Mouse (Mus musculus) intestine, postnatal 0 days (tissue): Measurements from ENCODE around the gene Bbx. TPM values are rescaled to one million over a fixed set of nuclear protein-coding genes. Genes with fewer than 3 reads are reported as not detected.

ENCODE experiments used
- ATAC-seq: fragments of 200-750 bp; cut with Nextera tagmentation; 2 replicates; pipeline ENCODE4 v1.8.0; 2017; ENCODE audit warnings: mild to moderate bottlenecking, moderate TSS enrichment, moderate library complexity
- H3K27ac ChIP-seq: fragments of 300-500 bp; sonication (generic); 2 replicates; pipeline ENCODE4 v1.5.1; 2014; ENCODE audit warnings: mild to moderate bottlenecking, low read depth, low read length, moderate library complexity
- H3K27me3 ChIP-seq: fragments of 300-500 bp; sonication (generic); replicated peaks from 2 replicates; pipeline ENCODE4 v1.6.1; 2014; ENCODE audit warnings: low read length, mixed read lengths; ENCODE audit not compliant: control insufficient read depth, insufficient read depth
- H3K36me3 ChIP-seq: fragments of 300-500 bp; sonication (generic); 2 replicates; pipeline ENCODE4 v1.6.1; 2014; ENCODE audit warnings: mild to moderate bottlenecking, moderate library complexity; ENCODE audit not compliant: control insufficient read depth, insufficient read depth
- H3K4me1 ChIP-seq: fragments of 300-500 bp; sonication (generic); replicated peaks from 2 replicates; pipeline ENCODE4 v1.6.1; 2014; ENCODE audit warnings: antibody characterized with exemption, low read length, mixed read lengths; ENCODE audit not compliant: control insufficient read depth, insufficient read depth
- H3K4me2 ChIP-seq: fragments of 300-500 bp; sonication (generic); replicated peaks from 2 replicates; pipeline ENCODE4 v1.6.1; 2014; ENCODE audit warnings: low read depth, mild to moderate bottlenecking, moderate library complexity
- H3K4me3 ChIP-seq: fragments of 300-500 bp; sonication (generic); 2 replicates; pipeline ENCODE4 v1.5.1; 2014; ENCODE audit warnings: low read depth, low read length
- H3K9ac ChIP-seq: fragments of 300-500 bp; sonication (generic); 2 replicates; pipeline ENCODE4 v1.6.1; 2014; ENCODE audit warnings: mild to moderate bottlenecking, low read depth, low read length
- H3K9me3 ChIP-seq: fragments of 300-500 bp; sonication (generic); 2 replicates; pipeline ENCODE4 v1.6.1; 2016; ENCODE audit warnings: mixed run types; ENCODE audit not compliant: control insufficient read depth
- CTCF ChIP-seq: sonication (generic); IDR thresholded peaks from 2 replicates; pipeline ENCODE4 v1.5.1; 2016; ENCODE audit warnings: low read depth, mild to moderate bottlenecking, control low read depth, antibody characterized with exemption, moderate library complexity
- WGBS: fragments of 180-500 bp; shearing (Covaris S2); extraction: QIAGEN DNeasy Blood & Tissue Kit; methylation state at CpG from one replicate; pipeline ENCODE4 v1.1.7; 2014; 5-methylcytosine and 5-hydroxymethylcytosine counted together
- polyA plus RNA-seq: library from polyadenylated mRNA; unstranded; fragments of >200 nt; fragmentation: Nextera tagmentation; extraction: Ambion mirVana; gene quantifications from 2 replicates; pipeline ENCODE4 v1.2.1, GENCODE M21; 2015

Bbx gene
- 14.6 and 17.8 TPM in 2 replicates for polyA plus RNA-seq

DNA sequence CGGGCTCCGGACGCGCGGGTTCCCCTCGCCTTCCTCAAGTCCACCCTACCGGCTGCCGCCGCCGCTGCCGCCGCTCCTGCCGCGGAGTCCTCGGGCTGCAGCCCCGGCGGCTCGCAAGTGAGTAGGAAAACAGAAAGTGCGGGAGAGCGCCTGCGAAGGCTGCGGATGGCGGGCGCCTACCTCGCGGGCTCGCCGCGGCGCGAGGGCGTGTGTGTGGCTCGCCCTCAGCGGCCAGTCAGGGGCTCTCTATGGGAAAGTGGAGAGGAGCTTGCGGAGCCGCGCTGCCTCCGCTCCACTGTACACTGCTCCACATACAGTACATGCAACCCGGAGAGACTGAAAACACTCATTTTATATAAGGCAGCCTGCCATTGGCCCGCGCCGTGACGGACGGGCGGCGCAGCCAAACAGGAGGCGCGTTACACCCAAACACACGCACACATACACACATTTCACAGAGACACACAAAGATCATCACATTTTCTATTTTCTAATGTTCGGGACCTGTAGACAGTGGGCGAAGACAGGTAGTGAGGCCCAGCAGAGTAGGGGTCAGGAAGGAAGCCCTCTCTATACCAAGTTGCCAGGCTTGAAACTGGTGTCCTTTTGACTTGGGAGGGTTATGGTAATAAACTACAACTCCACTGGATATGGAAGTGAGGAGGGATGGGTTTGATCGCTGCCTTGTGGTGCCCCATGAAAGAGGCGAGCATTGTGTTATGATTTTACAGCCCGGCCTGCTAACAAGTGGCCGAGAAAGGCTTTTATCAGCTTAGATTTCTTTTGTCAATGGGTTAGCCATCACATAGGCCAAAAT is at the start of gene Bbx:
Gene Bbx (minus strand): TSS at position 329 of the 817 bp plus-strand sequence.
- ATAC-seq: peak; percentile 95
- no peaks in the 10 kb centered on the region for H3K36me3 ChIP-seq
- H3K27ac ChIP-seq: peak within 1 kb of the TSS; percentile 98
- H3K9me3 ChIP-seq: no peaks in the 10 kb centered on the region
- peak within 1 kb of the TSS; percentile 83 for H3K9ac ChIP-seq
- no peak for TF ChIP-seq CTCF
- H3K4me1 ChIP-seq: no peaks in the 10 kb centered on the region
- peak within 1 kb of the TSS; percentile 100 for H3K4me2 ChIP-seq
- H3K4me3 ChIP-seq: peak within 1 kb of the TSS; percentile 91
- H3K27me3 ChIP-seq: no peaks in the 10 kb centered on the region
- under 1% methylated on average over 51 of the region's 55 CpGs for WGBS

DNA sequence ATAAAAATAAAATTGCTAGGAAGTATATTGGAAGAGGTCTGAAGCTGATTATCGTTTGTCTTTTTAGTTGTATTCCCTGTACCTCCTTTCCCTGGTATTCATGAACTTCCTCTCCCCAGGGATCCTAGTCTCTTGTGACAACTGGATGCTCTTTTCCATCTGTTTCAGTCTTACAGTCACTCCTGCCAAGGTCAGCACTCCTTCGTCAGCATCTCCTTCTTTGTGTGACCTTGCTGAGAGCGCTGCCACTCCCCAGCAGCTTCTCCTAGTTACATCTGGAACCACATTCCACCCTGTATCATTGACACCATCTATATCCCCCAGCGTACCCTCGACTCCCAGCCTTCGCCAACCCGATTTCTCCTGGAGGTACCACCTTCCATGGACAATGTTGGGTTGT is 49.7 kb upstream of the Bbx start:
- TF ChIP-seq CTCF: no peak
- Histone ChIP-seq H3K9ac (no peak overlapping the region), H3K9me3 (no peaks in the 10 kb centered on the region), H3K27ac (no peak overlapping the region), H3K4me3 (no peak overlapping the region), H3K4me1 (no peaks in the 10 kb centered on the region), H3K36me3 (no peaks in the 10 kb centered on the region), H3K4me2 (no peak overlapping the region), H3K27me3 (no peaks in the 10 kb centered on the region)
- WGBS: 66% methylated on average over 7 of the region's 7 CpGs
- ATAC-seq: no peak

DNA sequence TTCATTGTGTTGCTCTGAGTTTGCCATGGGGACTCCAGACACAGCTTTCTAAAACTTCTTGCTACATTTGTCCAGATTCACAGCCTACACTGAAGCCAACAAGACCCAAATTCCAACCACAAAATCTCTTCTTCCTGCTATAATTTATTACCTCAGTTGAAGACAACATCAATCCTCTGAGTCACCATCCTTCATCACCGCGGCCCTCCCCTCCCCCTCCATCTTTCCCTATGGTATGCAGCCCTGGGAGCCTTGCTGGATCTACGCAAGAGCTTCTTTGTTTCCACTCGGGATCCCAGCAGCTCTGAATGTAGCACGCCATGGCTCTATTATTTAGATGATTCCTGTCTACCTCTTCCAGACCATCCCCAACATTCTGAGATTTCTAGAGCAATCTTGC is 49.2 kb upstream of the Bbx start:
- H3K9me3 ChIP-seq: no peaks in the 10 kb centered on the region
- H3K4me1 ChIP-seq: no peaks in the 10 kb centered on the region
- no peak overlapping the region for H3K4me2 ChIP-seq
- no peak for TF ChIP-seq CTCF
- H3K4me3 ChIP-seq: no peak overlapping the region
- ATAC-seq: no peak
- WGBS: 67% methylated on average over 5 of the region's 5 CpGs
- no peak overlapping the region for H3K9ac ChIP-seq
- H3K27me3 ChIP-seq: no peaks in the 10 kb centered on the region
- no peaks in the 10 kb centered on the region for H3K36me3 ChIP-seq
- no peak overlapping the region for H3K27ac ChIP-seq

DNA sequence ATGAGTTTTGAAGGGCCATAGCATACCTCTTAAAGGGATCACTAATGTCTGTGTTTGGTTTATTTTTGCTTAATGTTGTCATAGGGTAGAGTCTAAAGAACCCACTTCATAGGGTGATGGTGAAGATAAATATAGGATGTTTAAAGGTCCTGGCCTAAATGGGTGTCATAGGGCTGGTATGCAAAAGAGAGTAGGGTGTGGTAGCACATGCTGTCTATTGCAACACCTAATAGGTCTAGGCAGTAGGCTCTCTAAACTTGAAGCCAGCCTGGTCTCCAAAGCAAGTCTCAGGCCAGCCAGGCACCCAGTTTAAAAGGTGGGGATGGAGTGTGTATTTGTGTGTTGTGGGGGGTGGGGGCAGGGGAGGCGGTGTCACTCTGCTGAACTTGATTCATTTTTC is 46.5 kb upstream of the Bbx start:
- ATAC-seq: no peak
- Histone ChIP-seq H3K36me3 (no peaks in the 10 kb centered on the region), H3K4me3 (no peak overlapping the region), H3K9me3 (no peaks in the 10 kb centered on the region), H3K4me2 (no peak overlapping the region), H3K9ac (no peak overlapping the region), H3K27me3 (no peaks in the 10 kb centered on the region), H3K27ac (no peak overlapping the region), H3K4me1 (no peaks in the 10 kb centered on the region)
- TF ChIP-seq CTCF: no peak
- 89% methylated on average over 1 of the region's 1 CpGs for WGBS

DNA sequence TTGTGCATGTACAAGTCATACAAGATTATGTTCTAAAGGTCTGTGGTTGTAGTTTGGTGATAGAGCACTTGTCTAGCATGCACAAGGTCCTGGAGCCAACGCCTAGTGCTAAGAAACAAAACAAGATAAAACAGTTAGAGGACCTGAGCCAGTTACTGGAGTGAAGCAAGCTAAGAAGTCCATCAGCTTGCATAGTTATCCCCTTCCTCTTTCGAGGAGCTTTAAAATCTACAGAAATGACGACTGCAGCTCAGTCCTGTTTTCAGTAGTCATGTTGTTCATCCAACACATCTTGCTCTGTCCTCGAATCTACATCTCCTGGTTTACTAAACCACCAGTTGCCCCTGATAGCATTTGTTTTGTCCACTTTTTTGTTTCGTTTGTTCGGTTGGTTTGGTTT is 45.4 kb upstream of the Bbx start:
- no peak for TF ChIP-seq CTCF

DNA sequence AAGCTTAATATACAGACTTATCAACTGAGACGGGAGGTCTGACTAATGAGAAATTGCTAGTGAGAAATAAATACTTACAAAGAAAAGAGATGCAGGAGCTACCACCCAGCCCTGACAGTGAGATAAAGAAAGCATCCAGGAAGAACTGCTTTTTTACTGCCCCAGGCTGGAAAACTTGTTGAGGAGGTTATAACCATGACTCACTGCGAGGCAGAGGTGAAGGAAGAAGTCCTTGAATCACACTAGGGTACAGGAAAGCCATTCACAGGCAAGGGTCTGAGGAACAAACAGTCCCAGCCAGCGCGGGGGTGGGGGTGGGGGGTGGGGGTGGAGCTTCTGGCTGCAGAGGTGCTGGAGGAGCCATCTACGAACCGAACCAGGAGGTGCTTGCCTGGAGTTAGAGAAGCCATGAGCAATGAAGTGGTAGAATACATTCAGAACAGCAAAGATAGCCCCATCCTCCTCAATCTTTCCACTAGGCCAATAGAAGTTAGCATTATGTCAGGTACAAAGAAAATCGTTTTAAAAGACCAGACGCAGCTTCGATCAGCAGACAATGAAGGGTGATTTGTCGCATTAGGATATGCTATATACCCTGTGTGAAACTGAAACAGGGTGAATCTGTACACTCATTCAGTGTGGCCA is 30.2 kb upstream of the Bbx start:
- Histone ChIP-seq H3K27me3 (no peaks in the 10 kb centered on the region), H3K4me1 (no peaks in the 10 kb centered on the region), H3K36me3 (no peaks in the 10 kb centered on the region), H3K4me3 (no peak overlapping the region), H3K27ac (no peak overlapping the region), H3K4me2 (peak overlapping the region; percentile 44), H3K9me3 (no peaks in the 10 kb centered on the region), H3K9ac (no peak overlapping the region)
- peak; percentile 51; the same call in 1 of the 2 replicates for ATAC-seq
- 23% methylated on average over 10 of the region's 10 CpGs for WGBS
- TF ChIP-seq CTCF: no peak

More for the DNA sequence above, 45.4 kb upstream of the Bbx start:
- no peak for ATAC-seq
- Histone ChIP-seq H3K4me3 (no peak overlapping the region), H3K4me2 (no peak overlapping the region), H3K4me1 (no peaks in the 10 kb centered on the region), H3K36me3 (no peaks in the 10 kb centered on the region), H3K27ac (no peak overlapping the region), H3K27me3 (no peaks in the 10 kb centered on the region), H3K9me3 (no peaks in the 10 kb centered on the region), H3K9ac (no peak overlapping the region)
- WGBS: 88% methylated on average over 6 of the region's 6 CpGs
